Mouse (Mus musculus): ENCODE measurements around the gene Ace.

- TF ChIP-seq POLR2A (IDR thresholded peaks at IDR 0.05; ENCODE audit: insufficient read length, low read depth) (no peak), TCF12 (IDR thresholded peaks at IDR 0.05; ENCODE audit: insufficient read depth, poor library complexity, severe bottlenecking) (no peak)
Observed at GRCm38 (mm10) chr11:106016440-106016839, 48.7 kb downstream of the Ace start.
